In the genomic region with DNA sequence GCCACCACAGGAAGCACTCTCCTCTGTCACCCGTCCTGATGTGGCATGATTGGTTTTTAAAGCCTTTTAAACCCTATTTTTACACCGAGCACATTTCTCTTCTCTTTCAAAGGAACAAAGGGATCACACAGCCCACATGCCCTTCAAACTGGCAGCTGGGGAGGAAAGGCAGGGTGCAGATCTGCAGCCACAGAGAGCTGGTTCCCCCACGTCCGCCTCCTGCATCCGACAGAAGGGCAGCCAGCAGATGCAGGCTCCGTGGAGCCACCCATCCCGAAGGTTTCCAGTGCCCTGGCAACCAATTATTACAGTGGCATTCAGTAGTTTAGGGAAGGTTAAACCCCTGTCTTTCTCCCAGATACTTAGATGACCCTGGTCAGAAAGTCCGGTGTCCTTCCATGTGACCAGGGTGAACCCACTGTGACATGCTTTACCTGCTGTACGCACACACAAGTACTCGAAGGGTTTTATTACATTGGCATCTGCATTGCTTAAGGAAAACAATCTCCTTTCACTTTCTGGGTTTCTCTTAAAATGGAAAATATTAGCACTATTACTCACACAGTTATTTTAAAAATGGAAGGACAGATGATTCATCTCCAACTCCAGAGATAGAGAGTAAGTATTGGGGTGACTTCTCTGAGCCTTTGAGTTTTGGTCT, we compare ENCODE assay signal across 9 mouse cellular contexts.
DNase-seq lines count a peak whose midpoint lies in the region; ATAC-seq lines count a peak whose summit lies in the region.
"Had no signal": no experiment of that assay in that cellular context is flagged by ENCODE, and none has a peak within 500 bp of the region (broad histone marks: within the 10 kb centered on the region; RNA-seq: fewer than 3 reads in every experiment).

No protein-coding gene starts in this region.

- intact Hi-C loops in heart, postnatal 14 days (cut with DNase I) = no loop called here

- no peaks in the 10 kb centered on the region for H3K27me3 ChIP-seq in heart, embryonic 12.5 days (replicated peaks)
- 0 out of 2 replicates have a peak, but pooled peaks cover 7% of the 10 kb centered on the region for H3K27me3 ChIP-seq in limb, embryonic 10.5 days (ENCODE audit: low read depth, poor library complexity, severe bottlenecking)

- no peak overlapping the region for H3K27ac ChIP-seq in heart, embryonic 12.5 days (ENCODE audit: poor library complexity, severe bottlenecking)
- H3K27ac ChIP-seq in macrophage = peak overlapping the region; percentile 90
- no peak overlapping the region for H3K27ac ChIP-seq in limb, embryonic 10.5 days
- H3K27ac ChIP-seq: liver, embryonic 13.5 days had no signal

- no peaks in the 10 kb centered on the region for H3K36me3 ChIP-seq in heart, embryonic 12.5 days
- H3K36me3 ChIP-seq in macrophage (ENCODE audit: inconsistent target) = no peaks in the 10 kb centered on the region
- H3K36me3 ChIP-seq in limb, embryonic 10.5 days = no peaks in the 10 kb centered on the region
- H3K36me3 ChIP-seq: liver, embryonic 13.5 days had no signal

- H3K79me2 ChIP-seq in macrophage (ENCODE audit: inconsistent target) = no peaks in the 10 kb centered on the region

- ATAC-seq in heart, embryonic 12.5 days (ENCODE audit: insufficient number of reproducible peaks, low FRiP score) = no peak

- H3K9ac ChIP-seq in heart, embryonic 12.5 days = peak overlapping the region; percentile 42; the same call in 1 of the 2 replicates
- H3K9ac ChIP-seq: liver, embryonic 13.5 days had no signal

- H3K4me1 ChIP-seq in heart, embryonic 12.5 days (replicated peaks) = peaks cover 32% of the 10 kb centered on the region
- peaks cover 22% of the 10 kb centered on the region for H3K4me1 ChIP-seq in limb, embryonic 10.5 days

- H3K9me3 ChIP-seq in heart, embryonic 12.5 days (replicated peaks) = no peaks in the 10 kb centered on the region
- no peaks in the 10 kb centered on the region for H3K9me3 ChIP-seq in limb, embryonic 10.5 days (replicated peaks)
- H3K9me3 ChIP-seq: liver, embryonic 13.5 days had no signal

- DNase-seq in heart, postnatal 14 days = no peak
- DNase-seq in spleen, postnatal 36 days (ENCODE audit: low spot score in 2 of 2) = peak; percentile 7 to 14
- DNase-seq in spleen, adult 18-20 months = no peak
- DNase-seq in limb, embryonic 10.5 days (ENCODE audit: low spot score) = no peak
- no peak for DNase-seq in cerebellum, adult 9-11 months
- DNase-seq in kidney, adult 8-10 months = no peak
- DNase-seq: liver, embryonic 13.5 days had no signal

- H3K4me2 ChIP-seq in heart, embryonic 12.5 days = peak overlapping the region; percentile 43
- H3K4me2 ChIP-seq: liver, embryonic 13.5 days had no signal

- WGBS in heart, embryonic 12.5 days = 39% methylated on average over 10 of the region's 10 CpGs
- 43% methylated on average over 9 of the region's 10 CpGs for WGBS in macrophage (ENCODE audit: missing documents)
- WGBS in limb, embryonic 10.5 days = 41% methylated on average over 10 of the region's 10 CpGs

- no peak overlapping the region for H3K4me3 ChIP-seq in heart, embryonic 12.5 days
- no peak overlapping the region for H3K4me3 ChIP-seq in macrophage (ENCODE audit: inconsistent target)
- no peak overlapping the region for H3K4me3 ChIP-seq in limb, embryonic 10.5 days
- H3K4me3 ChIP-seq: liver, embryonic 13.5 days had no signal

Comparison
In these comparisons a context has a peak if more than half of its experiments do, and no peak if none do; other contexts are left out.
1. DNase-seq: peak in spleen, postnatal 36 days (2 of 2); none in heart, postnatal 14 days (0 of 2), spleen, adult 18-20 months (0 of 2), limb, embryonic 10.5 days (single experiment), cerebellum, adult 9-11 months (single experiment) and kidney, adult 8-10 months (0 of 2).